Mouse (Mus musculus) layer of hippocampus, adult 9-10 months (tissue): ENCODE measurements around the gene Tanc1.

Source experiments
- DNase-seq: peaks from one replicate; pipeline ENCODE4 v3.0.0; 2022; ENCODE audit warnings: low spot score

The Tanc1 gene

DNA sequence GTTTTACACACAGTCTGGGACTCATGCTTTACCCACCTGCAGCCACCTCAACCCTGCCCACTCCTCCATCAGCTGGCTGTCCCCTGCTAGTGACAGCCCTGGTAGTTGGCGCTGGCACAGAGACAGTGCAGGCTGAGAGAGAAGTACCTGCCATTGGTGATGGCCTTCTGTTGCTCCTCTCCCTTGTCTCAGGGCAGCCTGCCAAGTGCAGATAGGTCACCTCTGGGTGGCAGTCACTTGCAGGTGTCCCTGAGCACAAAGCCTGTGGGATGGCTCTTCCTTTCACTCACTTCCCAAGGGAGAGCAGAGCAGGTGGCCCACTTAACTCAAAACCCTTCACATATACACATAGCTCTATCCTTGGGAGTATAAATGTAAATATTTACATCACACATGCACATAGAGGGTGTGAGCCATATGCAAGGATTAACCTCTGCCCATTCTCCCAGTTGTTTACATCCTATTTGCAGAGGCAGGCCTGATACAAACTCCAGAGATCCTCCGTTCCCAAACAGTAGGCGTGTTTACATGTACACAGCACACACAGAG lies 106.0 kb downstream of the Tanc1 start:
- no peak for DNase-seq

DNA sequence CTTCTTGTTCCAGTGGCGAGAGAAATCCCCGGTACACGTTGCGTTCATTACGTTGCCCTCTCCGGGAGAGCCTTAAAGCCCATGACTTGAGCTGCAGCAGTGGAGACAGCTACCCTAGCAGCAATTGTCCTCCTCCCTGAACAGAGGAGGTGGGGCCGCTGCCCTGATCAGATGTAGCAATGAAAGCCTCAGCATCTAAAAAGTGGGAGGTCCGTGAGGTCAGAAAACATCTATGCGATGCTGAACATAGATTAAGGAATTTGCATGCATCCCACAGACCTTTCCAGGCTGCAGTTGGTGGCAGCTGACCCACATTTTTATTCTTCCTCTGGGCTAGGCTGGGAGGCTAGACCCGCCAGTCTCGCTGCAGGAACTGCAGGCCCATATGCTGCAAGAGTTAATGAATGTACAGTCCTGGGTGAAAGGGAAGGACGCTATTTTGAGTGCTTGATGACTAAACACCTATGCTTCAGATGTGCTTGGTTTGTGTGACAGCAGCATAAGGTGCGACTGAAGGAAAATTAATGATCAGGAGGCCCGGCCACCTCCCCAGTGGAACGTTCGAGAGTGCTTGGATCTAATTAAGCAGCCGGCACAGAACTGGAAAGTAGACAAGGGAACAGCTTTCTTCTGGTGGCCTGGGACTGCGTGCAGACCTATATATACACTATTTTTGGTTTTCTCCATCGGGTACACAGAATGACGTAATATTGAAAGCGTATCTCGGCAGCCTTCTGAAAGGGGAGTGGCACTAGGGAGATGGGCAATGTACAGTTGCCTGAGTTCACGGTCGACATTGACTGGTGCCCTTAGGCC lies 107.0 kb downstream of the Tanc1 start:
- DNase-seq: no peak

DNA sequence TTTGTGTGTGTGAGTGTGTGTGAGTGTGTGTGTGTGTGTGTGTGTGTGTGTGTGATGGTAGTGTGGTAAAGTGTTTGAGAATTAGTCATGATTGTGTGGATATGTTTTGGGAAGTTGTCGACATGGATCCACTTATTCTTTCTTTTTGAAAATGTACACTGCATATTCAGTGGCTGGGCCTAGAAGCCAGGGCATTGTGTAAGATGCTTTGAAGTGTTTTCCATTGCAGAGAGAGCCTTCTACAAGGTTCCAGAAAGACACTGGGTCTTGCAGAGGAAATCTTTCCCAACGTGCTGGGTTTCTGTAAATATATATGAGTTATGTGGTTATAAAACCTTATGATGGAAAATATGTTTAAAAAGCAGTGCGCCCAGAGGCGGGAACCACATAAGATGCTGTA lies 108.0 kb downstream of the Tanc1 start:
- DNase-seq: no peak

DNA sequence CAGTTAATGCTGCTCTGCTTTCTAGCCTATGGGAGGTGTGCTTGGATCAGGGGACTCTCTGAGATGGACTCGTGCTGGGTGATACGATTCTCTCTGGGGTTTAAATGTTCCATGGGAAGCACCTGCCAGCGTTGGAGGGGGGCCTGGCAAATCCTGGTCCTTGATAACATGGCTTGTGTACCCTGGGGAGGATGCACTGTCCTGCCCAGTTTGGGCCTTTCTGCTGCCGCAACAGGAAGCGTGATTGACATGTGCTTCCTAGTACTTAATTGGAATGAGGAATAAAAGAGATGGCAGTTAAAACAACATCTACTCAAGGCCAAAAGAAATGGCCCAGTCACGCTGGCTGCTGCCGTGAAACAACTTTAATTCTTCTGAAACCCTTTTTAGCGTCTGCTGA lies 109.3 kb downstream of the Tanc1 start:
- no peak for DNase-seq

DNA sequence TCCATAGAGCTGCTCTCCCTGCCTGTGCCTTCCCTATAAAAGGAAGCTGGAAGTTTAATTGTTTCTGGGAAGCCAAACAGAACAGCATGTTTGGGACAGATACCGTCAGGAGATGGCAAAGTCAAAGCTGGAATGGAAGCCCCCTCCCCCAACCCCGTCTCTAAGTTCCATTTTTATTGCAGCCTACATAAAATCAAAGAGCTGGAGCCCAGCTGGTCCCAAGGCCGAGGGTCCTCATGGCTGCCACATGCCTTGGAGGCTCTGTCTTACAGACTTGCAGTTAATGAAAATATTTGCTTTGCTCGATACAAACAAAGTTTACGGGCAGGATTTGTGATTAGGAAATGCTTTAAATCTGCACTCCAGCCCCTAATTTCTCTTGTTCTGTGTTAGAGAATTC lies 109.9 kb downstream of the Tanc1 start:
- no peak for DNase-seq

DNA sequence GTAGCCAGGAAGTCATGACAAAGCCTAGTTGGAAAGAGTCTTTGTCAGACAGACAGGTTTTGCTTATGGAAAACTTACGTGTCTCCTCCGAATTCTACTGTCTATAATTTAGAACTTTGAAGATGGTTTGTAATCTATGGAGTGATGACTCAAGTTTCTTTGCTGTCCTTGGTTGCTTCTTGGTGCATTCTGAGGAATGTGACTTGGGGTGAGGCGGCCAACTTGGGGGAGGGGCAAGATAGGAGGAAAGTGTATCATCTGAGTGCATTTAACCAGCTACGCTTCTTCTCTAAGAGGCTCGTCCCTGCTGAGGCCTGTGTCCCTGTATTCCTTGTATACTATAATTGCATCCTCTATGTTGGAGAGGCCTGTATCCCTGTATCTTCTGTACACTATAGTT lies 111.5 kb downstream of the Tanc1 start:
- DNase-seq: no peak

DNA sequence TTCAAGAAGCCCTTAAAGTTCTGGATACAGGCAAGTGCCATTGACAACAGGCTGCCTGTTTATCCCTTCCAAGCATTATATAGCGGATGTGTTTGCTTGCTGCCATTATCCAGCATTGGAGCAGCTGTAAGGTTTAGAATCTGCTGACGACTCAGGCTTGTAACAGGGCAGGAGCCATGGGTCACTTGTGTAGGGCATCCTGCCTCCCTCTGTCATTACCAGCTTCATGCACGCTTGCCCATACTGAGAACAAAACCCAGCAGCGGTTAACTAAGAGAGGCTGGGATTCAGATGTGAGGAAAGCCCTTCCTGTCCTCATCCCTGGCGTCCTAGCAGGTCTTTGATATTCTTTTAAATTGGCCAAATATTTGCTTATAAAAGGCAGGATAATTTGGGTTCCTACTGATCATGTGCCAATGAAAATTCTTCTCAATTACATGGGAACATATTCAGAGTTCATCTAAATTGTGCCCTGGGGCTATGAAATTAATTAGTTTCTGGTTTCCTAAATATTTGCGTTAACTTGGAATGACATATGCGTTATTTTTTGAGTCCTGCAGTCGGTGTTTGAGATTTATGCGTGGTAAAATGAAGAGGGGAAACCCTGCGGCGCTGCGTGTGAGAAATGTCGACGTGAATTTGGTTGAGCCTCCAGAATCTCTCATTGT lies 113.8 kb downstream of the Tanc1 start:
- no peak for DNase-seq

DNA sequence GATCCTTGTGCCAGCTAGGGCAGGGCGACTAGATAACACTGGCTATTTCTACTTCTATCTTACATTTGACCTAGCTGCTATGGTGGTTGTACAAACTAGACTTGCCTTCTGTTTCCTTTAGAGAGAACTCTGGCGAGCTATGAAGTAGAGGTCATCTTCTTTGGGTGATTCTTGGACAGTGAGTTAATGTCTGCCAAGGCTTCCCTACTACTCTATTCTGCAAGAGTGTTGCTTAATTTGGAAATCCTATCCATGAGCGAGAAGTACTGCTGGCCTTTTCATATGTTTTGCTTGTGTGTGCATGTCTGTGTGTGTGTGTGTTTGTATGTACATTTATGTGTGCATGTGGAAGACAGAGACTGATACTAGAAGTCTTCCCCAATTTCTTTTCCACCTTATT lies 120.0 kb downstream of the Tanc1 start:
- no peak for DNase-seq

DNA sequence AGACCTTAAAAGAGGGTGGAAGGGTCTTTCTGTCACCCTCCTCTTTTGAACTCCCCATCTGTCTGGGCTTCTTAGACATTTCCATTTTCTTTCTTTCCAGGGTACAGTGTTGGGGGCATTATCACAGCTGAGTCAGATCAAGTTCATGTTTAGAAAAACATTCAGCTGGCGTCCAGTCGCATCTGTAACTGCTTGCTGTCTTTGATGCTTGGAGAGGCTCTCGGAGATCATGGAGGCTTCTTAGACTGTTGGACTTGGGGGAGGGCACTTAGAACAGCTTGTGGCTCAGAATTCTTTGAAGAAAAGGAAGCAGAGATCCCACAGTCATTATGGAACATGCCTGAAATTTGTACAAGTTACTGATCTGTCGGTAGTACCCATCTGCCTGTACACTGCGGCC lies 121.6 kb downstream of the Tanc1 start:
- DNase-seq: no peak

DNA sequence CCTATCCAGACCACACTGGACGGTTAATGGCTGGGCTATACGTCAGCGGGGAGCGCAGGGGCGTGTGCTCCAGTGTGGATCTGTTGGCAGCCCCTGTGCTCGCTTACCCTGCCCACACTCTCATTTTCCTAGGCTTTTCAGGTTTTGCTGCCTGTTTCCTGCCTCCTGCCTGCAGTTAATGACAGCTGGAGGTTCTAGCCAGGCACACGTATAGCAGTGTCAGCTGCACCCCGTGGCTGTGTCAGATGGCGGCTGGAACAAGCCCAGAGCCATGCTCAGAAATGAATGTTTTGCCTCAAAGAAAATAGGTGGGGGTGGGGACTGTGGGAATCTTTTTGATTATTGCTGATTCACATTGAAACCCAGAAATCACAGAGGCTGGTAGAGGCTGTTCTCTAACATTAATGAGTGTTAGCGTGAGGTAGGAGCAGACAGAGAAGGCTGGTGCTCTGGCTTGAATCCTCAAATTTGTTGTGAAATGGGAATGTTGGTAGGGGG lies 124.6 kb downstream of the Tanc1 start:
- DNase-seq: no peak

DNA sequence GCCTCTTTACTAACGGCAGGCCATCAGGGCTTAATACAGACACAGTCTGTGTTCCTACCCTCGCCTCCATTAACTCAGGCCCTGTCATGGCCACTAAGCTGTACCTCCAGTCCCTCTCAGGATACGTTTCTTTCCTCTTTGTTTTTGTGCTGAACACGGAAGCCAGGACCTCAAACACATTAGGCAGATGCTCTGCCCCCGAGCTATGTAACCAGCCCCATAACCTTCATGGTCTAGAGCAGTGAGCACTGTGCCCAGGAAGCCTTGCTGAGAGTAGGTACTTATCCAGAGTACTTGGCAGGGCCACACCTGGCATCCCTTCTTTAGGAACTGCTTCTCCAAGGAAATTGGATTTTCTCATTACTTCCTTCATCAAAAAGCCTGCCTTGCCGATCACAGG lies 125.5 kb downstream of the Tanc1 start:
- no peak for DNase-seq

DNA sequence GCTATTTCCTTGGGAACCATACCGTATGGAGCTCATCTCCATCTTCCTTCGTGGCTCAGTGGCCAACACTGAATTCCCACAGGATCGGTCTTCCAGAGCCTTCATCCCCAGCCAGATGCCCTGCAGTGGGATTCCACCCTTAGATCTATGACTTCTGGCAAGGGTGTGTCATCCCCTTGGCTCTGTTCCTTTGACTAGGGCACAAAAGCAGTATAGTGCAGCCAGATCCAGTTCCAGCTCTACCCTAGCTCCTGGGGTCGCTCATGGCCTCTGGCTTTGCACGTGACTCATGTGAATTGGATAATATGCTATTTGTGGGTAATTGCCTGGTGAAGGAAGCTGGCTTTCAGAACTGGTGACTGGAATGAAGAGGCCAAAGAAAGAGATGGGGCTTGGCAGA lies 126.5 kb downstream of the Tanc1 start:
- no peak for DNase-seq

DNA sequence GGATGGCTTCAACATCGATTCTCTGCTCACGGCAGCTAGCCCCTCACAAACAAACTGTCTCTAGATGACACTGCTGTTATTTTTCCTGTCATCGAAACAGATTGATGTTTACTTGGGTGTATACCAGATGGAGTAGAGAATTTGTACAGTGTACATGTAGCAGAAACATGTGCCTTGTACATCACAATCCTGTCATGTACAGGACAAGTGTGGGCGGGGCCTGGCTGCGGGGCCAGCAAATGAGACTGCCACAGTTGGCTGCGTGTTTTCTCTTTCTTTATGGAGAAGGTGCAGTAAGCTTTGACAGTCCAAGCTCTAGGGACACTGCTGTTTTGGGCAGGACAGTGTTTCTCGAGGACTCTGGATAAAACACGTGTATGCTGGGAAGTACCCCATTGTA lies 127.2 kb downstream of the Tanc1 start:
- no peak for DNase-seq

DNA sequence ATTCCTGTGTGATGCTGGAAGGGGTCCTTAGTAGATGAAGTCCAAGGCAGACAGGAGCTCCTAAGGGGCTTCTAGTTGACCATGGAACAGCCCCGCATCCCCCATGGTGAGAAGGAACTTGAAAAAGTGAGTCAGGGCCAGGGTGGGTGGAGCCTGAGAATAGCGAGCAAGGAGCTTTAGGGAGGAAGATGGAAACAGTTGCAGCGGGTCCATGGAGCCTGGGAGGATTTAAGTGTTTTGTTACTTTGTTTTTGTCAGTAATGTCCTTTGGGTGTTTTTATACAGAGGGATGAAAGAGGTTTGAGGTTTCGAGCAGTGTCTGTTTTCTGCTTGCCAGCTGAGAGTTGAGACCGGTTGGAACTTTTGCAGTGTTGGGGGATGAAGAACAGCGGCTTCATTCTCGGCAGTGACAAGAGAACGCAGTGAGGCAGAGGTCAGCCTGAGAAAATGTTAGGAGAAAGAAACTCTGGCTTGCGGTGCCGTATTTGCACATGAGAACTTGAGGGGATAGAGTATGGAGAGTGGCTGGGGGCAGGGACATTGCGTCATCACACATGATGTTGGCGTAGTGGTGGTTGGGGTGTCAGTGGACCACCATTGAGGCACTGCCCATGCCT lies 130.8 kb downstream of the Tanc1 start:
- DNase-seq: no peak

DNA sequence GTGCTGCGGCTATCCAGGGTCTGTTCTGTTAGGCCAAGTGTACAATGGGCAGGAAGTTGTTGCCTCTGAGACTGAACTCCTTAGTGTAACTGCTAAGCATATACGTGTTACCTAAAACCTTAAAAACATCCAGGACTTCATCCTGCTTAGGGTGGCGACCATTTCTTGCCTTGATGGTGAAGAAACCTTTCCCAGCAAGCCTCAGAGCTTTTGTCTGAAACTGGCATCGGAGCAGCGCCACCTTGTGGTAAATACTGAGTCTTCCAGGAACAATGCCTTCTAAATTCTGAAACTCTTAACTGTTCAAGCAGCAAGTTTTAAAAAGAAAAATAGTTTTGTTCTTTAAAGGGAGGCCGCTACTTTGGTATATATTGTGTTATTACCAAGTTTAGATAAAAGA lies 133.6 kb downstream of the Tanc1 start:
- DNase-seq: peak; percentile 33

DNA sequence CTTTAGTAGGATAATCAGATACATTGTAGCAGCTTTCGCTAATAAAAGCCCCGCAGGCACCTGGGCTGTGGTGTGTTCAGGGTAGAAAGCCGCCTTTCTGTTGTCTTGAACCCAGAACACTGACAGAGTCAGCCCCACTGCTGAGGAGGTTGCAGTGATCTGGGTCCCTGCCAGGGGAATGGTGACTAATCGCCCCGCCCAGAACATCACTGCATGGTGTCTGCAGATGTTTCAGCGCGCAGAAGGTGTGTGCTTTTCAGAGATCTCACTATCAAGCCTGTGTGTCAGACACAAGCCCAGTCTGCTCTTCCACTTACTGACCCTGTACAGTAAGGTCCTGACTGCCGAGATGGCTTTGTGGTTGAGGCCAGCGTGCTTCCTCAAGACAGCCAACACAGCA lies 134.2 kb downstream of the Tanc1 start:
- no peak for DNase-seq

DNA sequence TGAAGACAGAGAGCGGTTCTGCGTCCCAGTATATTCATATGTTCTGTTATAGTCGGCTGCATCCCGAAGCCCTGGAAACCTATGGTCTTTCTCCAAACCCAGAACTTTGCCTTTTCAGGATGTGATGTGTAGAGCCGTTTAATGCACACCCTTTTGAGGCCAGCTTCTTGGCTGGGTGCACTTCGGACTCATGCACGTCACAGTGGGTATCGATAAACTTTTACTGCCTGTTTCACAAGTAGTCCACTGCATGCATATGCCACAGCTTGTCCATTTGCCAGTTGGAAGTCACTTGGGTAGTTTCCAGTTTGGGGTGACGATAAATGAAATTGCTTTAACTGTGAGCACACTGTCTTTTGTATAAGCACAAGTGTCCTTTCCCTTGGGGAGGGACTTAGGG lies 135.9 kb downstream of the Tanc1 start:
- DNase-seq: no peak

DNA sequence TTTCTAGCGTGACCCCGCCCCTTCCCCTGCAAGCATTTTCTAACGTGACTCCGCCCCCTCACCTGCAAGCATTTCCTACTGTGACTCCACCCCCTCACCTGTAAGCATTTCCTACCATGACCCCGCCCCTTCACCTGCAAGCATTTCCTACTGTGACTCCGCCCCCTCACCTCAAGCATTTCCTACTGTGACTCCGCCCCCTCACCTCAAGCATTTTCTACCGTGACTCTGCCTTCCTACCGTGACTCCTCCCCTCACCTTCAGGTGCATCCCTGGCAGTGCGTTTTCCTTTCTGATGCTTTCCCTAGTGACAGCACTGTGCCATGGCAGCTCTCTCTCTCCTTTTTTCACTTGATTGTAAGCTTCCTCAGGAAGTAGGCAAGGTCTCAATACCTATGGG lies 137.5 kb downstream of the Tanc1 start:
- DNase-seq: no peak

DNA sequence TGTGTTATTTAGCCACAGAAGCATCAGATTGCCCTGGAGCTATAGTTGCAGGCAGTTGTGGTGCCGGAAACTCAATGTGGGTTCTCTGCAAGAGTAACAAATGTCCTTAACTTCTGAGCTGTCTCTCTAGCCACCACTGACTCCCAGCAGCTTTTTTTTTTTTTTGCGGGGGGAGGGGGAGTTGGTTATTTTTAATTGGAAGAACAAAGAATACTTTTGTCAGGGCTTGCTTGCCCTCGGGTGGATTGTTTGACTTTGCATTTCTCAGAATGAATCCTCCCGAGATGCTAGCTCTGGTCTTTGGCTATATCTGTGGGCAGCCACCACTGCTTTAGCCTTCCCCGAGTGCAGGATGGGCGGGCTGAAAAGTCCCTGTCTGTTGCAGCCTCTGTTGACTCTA lies 139.3 kb downstream of the Tanc1 start:
- no peak for DNase-seq

DNA sequence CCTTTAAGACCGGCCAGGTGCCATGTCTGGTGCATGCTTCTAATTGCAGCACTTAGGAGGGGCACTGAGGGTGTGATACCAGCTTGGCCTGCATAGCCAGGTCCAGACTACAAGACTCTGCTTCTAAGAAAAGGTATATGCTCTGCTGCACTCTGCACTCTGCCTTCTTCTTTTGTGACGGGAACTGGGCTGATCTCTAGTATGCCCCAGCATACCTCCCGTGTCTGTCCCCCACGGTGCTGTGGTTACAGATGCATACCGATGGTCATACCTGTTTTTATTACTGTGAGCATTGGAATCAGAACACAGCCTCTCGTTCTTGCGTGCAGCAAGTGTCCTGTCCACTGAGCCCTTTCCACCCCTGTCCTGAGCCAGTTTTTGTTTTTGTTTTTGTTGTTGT lies 140.3 kb downstream of the Tanc1 start:
- no peak for DNase-seq

DNA sequence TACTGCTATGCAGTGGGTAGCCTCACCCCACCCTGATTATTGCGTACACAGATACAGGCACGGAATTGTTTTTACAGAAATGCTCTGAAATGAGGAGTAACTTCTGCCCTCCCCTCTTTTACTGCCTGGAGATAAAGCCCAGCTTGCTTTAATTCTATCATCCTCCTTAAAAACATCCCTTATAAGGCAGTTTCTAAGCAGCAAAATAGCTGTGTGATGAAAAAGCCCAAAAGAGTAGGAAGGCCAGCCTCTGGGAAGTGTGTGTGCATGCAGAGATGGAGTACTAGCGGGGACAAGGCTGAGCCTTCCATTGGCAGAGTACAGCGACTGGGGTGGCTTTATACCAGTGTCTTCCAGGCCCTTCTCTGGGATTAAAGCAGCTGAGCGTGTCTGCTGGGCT lies 140.9 kb downstream of the Tanc1 start:
- DNase-seq: no peak

DNA sequence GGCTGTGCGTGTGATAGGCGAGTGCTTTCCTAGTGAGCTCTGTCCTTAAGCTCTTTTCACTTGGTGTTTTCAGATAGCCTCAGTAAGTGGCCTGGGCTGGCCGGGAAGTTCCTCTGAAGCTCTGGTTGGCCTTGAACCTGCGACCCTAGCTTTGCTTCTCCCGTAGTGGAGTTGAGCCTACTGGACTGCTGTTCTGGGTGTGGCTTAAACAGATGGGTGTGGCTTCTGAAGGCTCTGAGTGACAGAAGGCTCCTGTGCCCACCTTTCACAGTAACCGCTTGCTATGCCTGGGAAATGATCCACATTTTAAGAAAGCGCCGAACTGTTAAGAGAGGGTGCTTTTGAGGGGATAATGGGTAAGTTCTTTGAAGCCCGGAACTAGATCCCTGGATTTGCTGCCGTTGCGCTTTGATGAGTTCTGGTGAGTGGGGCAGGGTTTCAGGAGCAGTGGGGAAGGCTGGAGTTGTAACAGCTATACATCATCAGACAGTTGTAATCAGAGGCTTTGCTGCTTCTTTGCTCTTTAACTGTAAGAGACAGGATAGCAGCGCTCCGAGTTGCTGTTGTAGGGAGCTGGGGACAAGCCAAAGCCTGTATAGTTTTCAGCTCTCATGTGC lies 144.4 kb downstream of the Tanc1 start:
- no peak for DNase-seq

DNA sequence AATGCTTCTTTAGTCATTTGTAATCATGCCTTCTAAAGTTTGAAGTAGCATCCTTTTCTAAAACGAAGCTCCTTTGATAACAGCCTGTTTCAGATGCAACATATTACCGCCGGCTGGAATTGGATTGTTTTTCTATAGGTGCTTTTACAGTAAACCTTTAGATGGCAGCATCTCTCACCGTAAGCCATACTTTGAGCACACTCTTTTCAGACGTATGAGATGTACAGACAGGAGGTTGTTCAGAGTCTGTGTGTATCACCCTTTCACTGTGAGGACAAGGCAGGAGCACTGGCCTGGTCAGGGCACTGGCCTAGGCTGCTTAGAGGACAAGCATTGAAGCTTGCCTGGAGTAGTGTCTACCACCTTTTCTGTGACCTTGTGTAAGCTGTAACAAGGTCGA lies 145.2 kb downstream of the Tanc1 start:
- no peak for DNase-seq
